Mouse (Mus musculus) spleen, adult 12 weeks (tissue): ENCODE measurements around the gene Commd2.

ENCODE experiments used
- DNase-seq: peaks from one replicate; pipeline ENCODE4 v3.0.0; 2022; ENCODE audit warnings: low spot score

Commd2 gene

GRCm38 (mm10) chr3:57615652-57616051 lies 35.9 kb downstream of the Commd2 start:
- no peak for DNase-seq

GRCm38 (mm10) chr3:57612430-57612997 lies 39.0 kb downstream of the Commd2 start:
- DNase-seq: no peak

GRCm38 (mm10) chr3:57611776-57612175 lies 39.7 kb downstream of the Commd2 start:
- DNase-seq: no peak

- no peak for DNase-seq
Observed at GRCm38 (mm10) chr3:57604618-57605015, 46.9 kb downstream of the Commd2 start.

- DNase-seq: no peak
Observed at GRCm38 (mm10) chr3:57603891-57604617, 47.5 kb downstream of the Commd2 start.

GRCm38 (mm10) chr3:57602610-57603009 lies 48.9 kb downstream of the Commd2 start:
- DNase-seq: no peak

GRCm38 (mm10) chr3:57596566-57596965 lies 54.9 kb downstream of the Commd2 start:
- no peak for DNase-seq

- no peak for DNase-seq
Observed at GRCm38 (mm10) chr3:57595506-57595905, 56.0 kb downstream of the Commd2 start.
